Mouse (Mus musculus) MEL (cell line): ENCODE measurements at regions not wholly inside any gene's neighbourhood (a gene's known extent, or its start where the extent isn't known, plus 50 kb on each side); places are given as distances from the start of the nearest gene placed in this dataset.

ENCODE experiments used
- CHD2 ChIP-seq: IDR thresholded peaks from 2 replicates; pipeline ENCODE4 v1.6.1; 2011; ENCODE audit warnings: low read length, improper control_type of control experiment
- E2F4 ChIP-seq: IDR thresholded peaks from 2 replicates; pipeline ENCODE4 v1.6.1; 2011; ENCODE audit warnings: low read depth, low read length, improper control_type of control experiment, borderline replicate concordance
- EP300 ChIP-seq, 2 experiments: IDR thresholded peaks; 2 replicates each; pipeline ENCODE4 v1.6.1; 2011; ENCODE audit warnings: improper control_type of control experiment in 2 of 2, low read length in 2 of 2, low read depth in 1 of 2, mild to moderate bottlenecking in 1 of 2
- MAFK ChIP-seq: IDR thresholded peaks from 2 replicates; pipeline ENCODE4 v1.6.1; 2011; ENCODE audit warnings: low read depth, mild to moderate bottlenecking, low read length, improper control_type of control experiment, borderline replicate concordance
- POLR2A ChIP-seq, 2 experiments: IDR thresholded peaks; 2 replicates each; pipeline ENCODE4 v1.6.1; 2011 to 2012; ENCODE audit warnings: low read length in 2 of 2, mild to moderate bottlenecking in 2 of 2, control low read depth in 1 of 2, improper control_type of control experiment in 1 of 2, low read depth in 1 of 2, moderate library complexity in 1 of 2; ENCODE audit not compliant: control insufficient read depth in 1 of 2, insufficient read depth in 1 of 2, poor library complexity in 1 of 2
- POLR2AphosphoS2 ChIP-seq: IDR thresholded peaks from 2 replicates; pipeline ENCODE4 v1.6.1; 2011; ENCODE audit warnings: low read length, improper control_type of control experiment
- TAL1 ChIP-seq: IDR thresholded peaks from 2 replicates; pipeline ENCODE4 v1.6.1; 2012; ENCODE audit warnings: mild to moderate bottlenecking, inconsistent platforms, low read length, moderate library complexity, mixed read lengths

DNA sequence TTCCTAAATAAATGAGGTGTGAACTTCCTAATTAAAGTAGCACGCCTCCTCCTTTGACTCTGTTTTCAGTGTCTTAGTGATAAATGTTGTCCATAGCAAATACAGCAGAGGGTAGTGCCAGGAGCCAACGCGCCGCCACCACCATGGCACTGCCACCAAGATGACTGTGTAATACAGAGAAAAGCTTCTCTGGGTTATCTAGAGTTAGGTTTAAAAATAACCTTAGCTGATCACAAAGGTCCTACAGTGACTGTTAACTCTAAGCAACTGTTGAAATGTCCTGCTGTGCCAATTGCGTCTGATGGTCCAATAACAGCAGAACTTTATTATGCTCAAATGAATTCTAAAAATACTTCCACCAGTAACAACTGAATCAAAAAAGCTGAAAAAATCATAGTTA lies 186.1 kb upstream of the Hand2 start:
- TF ChIP-seq CHD2 (no peak), POLR2A (IDR thresholded peaks at IDR 0.05; ENCODE audit: control insufficient read depth in 1 of 2, insufficient read depth in 1 of 2, low read depth in 1 of 2, low read length in 2 of 2, poor library complexity in 1 of 2) (no peak), TAL1 (no peak), EP300 (IDR thresholded peaks at IDR 0.05; ENCODE audit: low read depth in 1 of 2, low read length in 2 of 2) (no peak), MAFK (no peak), POLR2AphosphoS2 (no peak), E2F4 (no peak)
